Comparison of ENCODE assay signal across 8 mouse cellular contexts in the genomic region with DNA sequence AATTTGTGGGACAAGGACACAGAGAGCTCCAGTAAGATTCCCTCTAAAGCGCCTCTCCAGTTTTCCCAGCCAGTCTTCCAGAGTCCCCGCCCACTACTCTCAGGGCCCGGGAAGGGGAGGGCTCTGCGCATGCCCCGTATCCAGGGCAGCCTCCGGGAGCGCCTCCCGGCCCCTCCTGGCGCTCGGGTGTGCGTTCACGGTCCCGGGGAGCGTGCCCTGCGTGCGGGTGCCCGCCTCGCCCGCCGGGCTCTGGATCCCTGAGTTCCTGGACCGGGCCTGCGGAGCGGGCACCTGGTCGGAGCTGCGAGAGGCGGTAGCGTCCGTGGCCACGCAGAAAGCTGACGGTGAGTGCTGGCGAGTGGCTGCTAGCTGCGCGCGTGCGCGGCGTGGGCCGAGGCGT. TPM values are rescaled to one million over a fixed set of nuclear protein-coding genes. Genes with fewer than 3 reads are reported as not detected.
DNase-seq lines count a peak whose midpoint lies in the region; ATAC-seq and TF ChIP-seq lines count a peak whose summit lies in the region.

A gene (plus strand): TSS at position 155 of the 400 bp plus-strand sequence.

- peak; percentile 2 for DNase-seq in CD4-positive, CD25-positive, alpha-beta regulatory T cell, adult 2 months (ENCODE audit: low read depth, low spot score)
- peak; percentile 98 for DNase-seq in kidney, postnatal 0 days (ENCODE audit: low spot score)
- DNase-seq in liver, result peak; percentile 81
- DNase-seq in midbrain, postnatal 0 days (ENCODE audit: low spot score), result peak; percentile 95

- ATAC-seq in CD4-positive, CD25-positive, alpha-beta regulatory T cell, adult 4 months, result no peak
- ATAC-seq in heart, embryonic 11.5 days (replicated peaks; ENCODE audit: insufficient number of reproducible peaks, low FRiP score, low TSS enrichment), result peak; percentile 95
- ATAC-seq in kidney, postnatal 0 days (replicated peaks; ENCODE audit: low FRiP score, low read depth), result peak; percentile 99
- ATAC-seq in midbrain, postnatal 0 days (ENCODE audit: low FRiP score), result peak; percentile 99
- peak; percentile 97 for ATAC-seq in stomach, embryonic 15.5 days (ENCODE audit: insufficient read depth, low FRiP score, low read depth)

- H3K4me1 ChIP-seq in embryonic fibroblast, embryonic 13.5 days (ENCODE audit: control insufficient read depth, insufficient read depth, low read length), result peaks cover 3% of the 10 kb centered on the region; the same call in 1 of the 2 replicates
- H3K4me1 ChIP-seq in heart, embryonic 11.5 days (ENCODE audit: control insufficient read depth, insufficient read depth, low read length), result peaks cover 8% of the 10 kb centered on the region; the same call in 1 of the 2 replicates
- H3K4me1 ChIP-seq in kidney, postnatal 0 days (replicated peaks; ENCODE audit: insufficient read depth, low read length), result peaks cover 14% of the 10 kb centered on the region; the same call in 1 of the 2 replicates
- H3K4me1 ChIP-seq in midbrain, postnatal 0 days (ENCODE audit: insufficient read depth, low read length), result peaks cover 7% of the 10 kb centered on the region; the same call in 1 of the 2 replicates
- H3K4me1 ChIP-seq in stomach, embryonic 15.5 days, result peaks cover 18% of the 10 kb centered on the region

- H3K27me3 ChIP-seq in heart, embryonic 11.5 days (ENCODE audit: control insufficient read depth, insufficient read depth, low read length), result no peaks in the 10 kb centered on the region
- H3K27me3 ChIP-seq in kidney, postnatal 0 days (ENCODE audit: insufficient read depth, low read length), result no peaks in the 10 kb centered on the region
- H3K27me3 ChIP-seq in midbrain, postnatal 0 days (ENCODE audit: insufficient read depth, low read length), result no peaks in the 10 kb centered on the region
- H3K27me3 ChIP-seq in stomach, embryonic 15.5 days (replicated peaks), result no peaks in the 10 kb centered on the region

- H3K4me3 ChIP-seq in embryonic fibroblast, embryonic 13.5 days (ENCODE audit: insufficient read depth, low read length), result peak within 1 kb of the TSS; percentile 93
- H3K4me3 ChIP-seq in heart, embryonic 11.5 days (ENCODE audit: low read depth, low read length), result peak within 1 kb of the TSS; percentile 89
- peak within 1 kb of the TSS; percentile 96 for H3K4me3 ChIP-seq in kidney, postnatal 0 days (replicated peaks; ENCODE audit: low read depth, low read length)
- H3K4me3 ChIP-seq in midbrain, postnatal 0 days (ENCODE audit: low read depth, low read length), result peak within 1 kb of the TSS; percentile 92
- H3K4me3 ChIP-seq in stomach, embryonic 15.5 days (replicated peaks), result peak within 1 kb of the TSS; percentile 94

- peak; percentile 90 for TF ChIP-seq POLR2A in embryonic fibroblast, embryonic 13.5 days (IDR thresholded peaks at IDR 0.05; ENCODE audit: low read depth, low read length)

- H3K27ac ChIP-seq in embryonic fibroblast, embryonic 13.5 days (ENCODE audit: insufficient read depth, low read length), result peak within 1 kb of the TSS; percentile 78
- peak within 1 kb of the TSS; percentile 93 for H3K27ac ChIP-seq in heart, embryonic 11.5 days (ENCODE audit: low read depth, low read length)
- H3K27ac ChIP-seq in kidney, postnatal 0 days, result peak within 1 kb of the TSS; percentile 94
- peak within 1 kb of the TSS; percentile 84 for H3K27ac ChIP-seq in midbrain, postnatal 0 days (ENCODE audit: low read depth, low read length)
- H3K27ac ChIP-seq in stomach, embryonic 15.5 days, result peak within 1 kb of the TSS; percentile 97

- H3K9me3 ChIP-seq in heart, embryonic 11.5 days (replicated peaks; ENCODE audit: control insufficient read depth, low read length), result no peaks in the 10 kb centered on the region
- H3K9me3 ChIP-seq in kidney, postnatal 0 days (replicated peaks; ENCODE audit: low read length), result no peaks in the 10 kb centered on the region
- no peaks in the 10 kb centered on the region for H3K9me3 ChIP-seq in midbrain, postnatal 0 days (ENCODE audit: low read length)
- H3K9me3 ChIP-seq in stomach, embryonic 15.5 days, result no peaks in the 10 kb centered on the region

- H3K36me3 ChIP-seq in heart, embryonic 11.5 days (ENCODE audit: control insufficient read depth, insufficient read depth, low read length), result no peaks in the 10 kb centered on the region
- no peaks in the 10 kb centered on the region for H3K36me3 ChIP-seq in kidney, postnatal 0 days (ENCODE audit: insufficient read depth, low read length)
- H3K36me3 ChIP-seq in midbrain, postnatal 0 days (ENCODE audit: insufficient read depth, low read length), result no peaks in the 10 kb centered on the region
- no peaks in the 10 kb centered on the region for H3K36me3 ChIP-seq in stomach, embryonic 15.5 days

- H3K9ac ChIP-seq in heart, embryonic 11.5 days (ENCODE audit: low read depth, low read length), result peak within 1 kb of the TSS; percentile 95
- peak within 1 kb of the TSS; percentile 92 for H3K9ac ChIP-seq in kidney, postnatal 0 days (ENCODE audit: low read depth, low read length)
- H3K9ac ChIP-seq in midbrain, postnatal 0 days (replicated peaks; ENCODE audit: low read length, poor library complexity, severe bottlenecking), result peak within 1 kb of the TSS; percentile 88
- peak within 1 kb of the TSS; percentile 93 for H3K9ac ChIP-seq in stomach, embryonic 15.5 days

- under 1% methylated on average over 34 of the region's 39 CpGs for WGBS in heart, embryonic 11.5 days (ENCODE audit: insufficient replicate concordance)
- 0% methylated on average over 39 of the region's 39 CpGs for WGBS in kidney, postnatal 0 days
- 4% methylated on average over 39 of the region's 39 CpGs for WGBS in midbrain, postnatal 0 days
- WGBS in stomach, embryonic 15.5 days, result under 1% methylated on average over 39 of the region's 39 CpGs

- H3K4me2 ChIP-seq in heart, embryonic 11.5 days, result peak within 1 kb of the TSS; percentile 77
- peak within 1 kb of the TSS; percentile 85 for H3K4me2 ChIP-seq in kidney, postnatal 0 days (ENCODE audit: low read length)
- peak within 1 kb of the TSS; percentile 81 for H3K4me2 ChIP-seq in midbrain, postnatal 0 days (ENCODE audit: low read depth, low read length, poor library complexity, severe bottlenecking)
- H3K4me2 ChIP-seq in stomach, embryonic 15.5 days, result peak within 1 kb of the TSS; percentile 49

- no peak for TF ChIP-seq CTCF in embryonic fibroblast, embryonic 13.5 days (IDR thresholded peaks at IDR 0.05; ENCODE audit: borderline replicate concordance, insufficient read depth, low read length)
- no peak for TF ChIP-seq CTCF in kidney, postnatal 0 days (IDR thresholded peaks at IDR 0.05; ENCODE audit: low read depth)
- TF ChIP-seq CTCF in midbrain, postnatal 0 days (IDR thresholded peaks at IDR 0.05), result no peak

RNA-seq across cellular contexts. Expression of the gene that starts here (rescaled TPM):
- polyA plus RNA-seq in CD4-positive, CD25-positive, alpha-beta regulatory T cell, adult 4 months (2017; shearing (Covaris generic)), result not detected
- 23.0 and 26.1 TPM in 2 replicates for polyA plus RNA-seq in embryonic fibroblast, embryonic 13.5 days (2011; ENCODE audit: insufficient read length, low read depth, missing spikeins)
- 10.5 and 11.8 TPM in 2 replicates for polyA plus RNA-seq in heart, embryonic 11.5 days (2014; fragmentation: Nextera tagmentation; extraction: Ambion mirVana)
- polyA plus RNA-seq in kidney, postnatal 0 days (2015; fragmentation: Nextera tagmentation; extraction: Ambion mirVana), result 13.0 and 14.0 TPM in 2 replicates
- 60.1 and 73.3 TPM in 2 replicates for total RNA-seq in midbrain, postnatal 0 days (2014; rRNA removed)
- polyA plus RNA-seq in midbrain, postnatal 0 days (2015; fragmentation: Nextera tagmentation; extraction: Ambion mirVana), result 36.9 and 37.0 TPM in 2 replicates
- polyA plus RNA-seq in stomach, embryonic 15.5 days (2015; fragmentation: Nextera tagmentation; extraction: Ambion mirVana), result 19.6 and 21.3 TPM in 2 replicates

Comparison
In these comparisons a context has a peak if more than half of its experiments do, and no peak if none do; other contexts are left out.
1. RNA of the gene that starts here (polyA plus RNA-seq): 36.9 to 37.0 TPM in midbrain, postnatal 0 days, 23.0 to 26.1 TPM in embryonic fibroblast, embryonic 13.5 days, 19.6 to 21.3 TPM in stomach, embryonic 15.5 days, 13.0 to 14.0 TPM in kidney, postnatal 0 days and 10.5 to 11.8 TPM in heart, embryonic 11.5 days; not detected in CD4-positive, CD25-positive, alpha-beta regulatory T cell, adult 4 months; every median in the first group is over 10 times any median in the second.
2. DNase-seq: peak in every context shown above with its lines; median percentile 98 in kidney, postnatal 0 days; 95 in midbrain, postnatal 0 days; 81 in liver; 2 in CD4-positive, CD25-positive, alpha-beta regulatory T cell, adult 2 months.
3. Peak in every context shown above with its lines, with median percentiles within 50 percentile points of each other: H3K27ac ChIP-seq, H3K4me3 ChIP-seq, H3K4me2 ChIP-seq and H3K9ac ChIP-seq.